Mouse (Mus musculus): Measurements from ENCODE around the gene Nthl1.
"Not testable (repeated sequence)": the region's sequence is repeated elsewhere in the genome, so short reads cannot be mapped to it uniquely, and the experiment has no call there.

Gene Nthl1

GRCm38 (mm10) chr17:24650070-24650616 lies 17.7 kb downstream of the Nthl1 start, which contains the start of gene Slc9a3r2:
Slc9a3r2 (minus strand) TSS chr17:24650327.
- peak; percentile 67 for DNase-seq (ENCODE audit: low read depth, low spot score)

- no peak for DNase-seq (ENCODE audit: low read depth, low spot score)
Observed at GRCm38 (mm10) chr17:24650766-24651165, 18.3 kb downstream of the Nthl1 start.

GRCm38 (mm10) chr17:24651835-24652234 lies 19.4 kb downstream of the Nthl1 start:
- no peak for DNase-seq (ENCODE audit: low read depth, low spot score)

GRCm38 (mm10) chr17:24653967-24654710 lies 21.7 kb downstream of the Nthl1 start:
- DNase-seq (ENCODE audit: low read depth, low spot score): peak; percentile 65

- no peak for DNase-seq (ENCODE audit: low read depth, low spot score)
Observed at GRCm38 (mm10) chr17:24654969-24655368, 22.5 kb downstream of the Nthl1 start.

- peak; percentile 46 for DNase-seq (ENCODE audit: low read depth, low spot score)
Observed at GRCm38 (mm10) chr17:24658017-24658758, 25.7 kb downstream of the Nthl1 start, which contains the start of gene Npw. Npw (minus strand) TSS chr17:24658457.

- DNase-seq (ENCODE audit: low read depth, low spot score): not testable (repeated sequence)
Observed at GRCm38 (mm10) chr17:24667011-24667410, 34.5 kb downstream of the Nthl1 start.

- peak; percentile 93 for DNase-seq (ENCODE audit: low read depth, low spot score)
Observed at GRCm38 (mm10) chr17:24667416-24667815, 34.9 kb downstream of the Nthl1 start.

- not testable (repeated sequence) for DNase-seq (ENCODE audit: low read depth, low spot score)
Observed at GRCm38 (mm10) chr17:24669214-24669544, 36.7 kb downstream of the Nthl1 start.

- peak; percentile 94 for DNase-seq (ENCODE audit: low read depth, low spot score)
Observed at GRCm38 (mm10) chr17:24669545-24670245, 37.2 kb downstream of the Nthl1 start, which contains the start of gene Zfp598. Zfp598 (plus strand) TSS chr17:24669687.

- no peak for DNase-seq (ENCODE audit: low read depth, low spot score)
Observed at GRCm38 (mm10) chr17:24670246-24670844, 37.9 kb downstream of the Nthl1 start.

- DNase-seq (ENCODE audit: low read depth, low spot score): no peak
Observed at GRCm38 (mm10) chr17:24671346-24671745, 38.9 kb downstream of the Nthl1 start.

GRCm38 (mm10) chr17:24672141-24672540 lies 39.7 kb downstream of the Nthl1 start:
- peak; percentile 86 for DNase-seq (ENCODE audit: low read depth, low spot score)

GRCm38 (mm10) chr17:24674277-24674676 lies 41.8 kb downstream of the Nthl1 start:
- no peak for DNase-seq (ENCODE audit: low read depth, low spot score)

GRCm38 (mm10) chr17:24676187-24676586 lies 43.7 kb downstream of the Nthl1 start:
- peak; percentile 91 for DNase-seq (ENCODE audit: low read depth, low spot score)

GRCm38 (mm10) chr17:24676877-24677276 lies 44.4 kb downstream of the Nthl1 start:
- no peak for DNase-seq (ENCODE audit: low read depth, low spot score)

GRCm38 (mm10) chr17:24677500-24678080 lies 45.1 kb downstream of the Nthl1 start:
- peak; percentile 78 for DNase-seq (ENCODE audit: low read depth, low spot score)

- DNase-seq (ENCODE audit: low read depth, low spot score): peak; percentile 89
Observed at GRCm38 (mm10) chr17:24686514-24686913, 54.0 kb downstream of the Nthl1 start.

- DNase-seq (ENCODE audit: low read depth, low spot score): peak; percentile 68
Observed at GRCm38 (mm10) chr17:24687146-24687595, 54.7 kb downstream of the Nthl1 start.

- DNase-seq (ENCODE audit: low read depth, low spot score): no peak
Observed at GRCm38 (mm10) chr17:24687599-24687998, 55.1 kb downstream of the Nthl1 start.

Measured in R1 (cell line).